Mouse (Mus musculus): ENCODE data around the gene Cox6a2.

DNA sequence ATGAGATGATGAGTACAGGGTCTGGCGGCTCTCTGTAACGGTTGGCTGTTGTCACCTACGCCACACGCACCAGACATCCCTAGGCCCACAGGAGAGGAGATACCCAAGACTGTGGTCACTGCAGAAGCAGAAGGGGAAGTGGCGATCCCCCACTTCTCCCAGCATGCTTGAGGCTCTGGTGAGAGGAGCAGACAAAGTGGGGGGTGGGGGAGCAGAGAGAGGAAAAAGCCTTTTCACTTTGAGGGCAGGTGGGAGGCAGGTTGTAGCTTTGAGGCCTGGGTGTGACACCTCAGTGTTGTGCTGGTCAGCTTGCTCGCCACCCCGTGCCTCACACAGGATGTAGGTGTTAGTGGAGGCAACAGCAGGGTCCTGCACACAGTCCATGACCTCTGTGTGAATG, 26.1 kb downstream of the Cox6a2 start:
- TF ChIP-seq FLI1 (IDR thresholded peaks at IDR 0.05; ENCODE audit: low read length), result no peak
- no peak for TF ChIP-seq GATA1 (IDR thresholded peaks at IDR 0.05; ENCODE audit: borderline replicate concordance, low read length)
